Mouse (Mus musculus) spleen, postnatal 4 days (tissue): ENCODE data around the gene Ccdc60.

Source experiments
- DNase-seq, 2 experiments: peaks; one replicate each; pipeline ENCODE4 v3.0.0; 2022; ENCODE audit warnings: low spot score in 2 of 2

Gene Ccdc60

DNA sequence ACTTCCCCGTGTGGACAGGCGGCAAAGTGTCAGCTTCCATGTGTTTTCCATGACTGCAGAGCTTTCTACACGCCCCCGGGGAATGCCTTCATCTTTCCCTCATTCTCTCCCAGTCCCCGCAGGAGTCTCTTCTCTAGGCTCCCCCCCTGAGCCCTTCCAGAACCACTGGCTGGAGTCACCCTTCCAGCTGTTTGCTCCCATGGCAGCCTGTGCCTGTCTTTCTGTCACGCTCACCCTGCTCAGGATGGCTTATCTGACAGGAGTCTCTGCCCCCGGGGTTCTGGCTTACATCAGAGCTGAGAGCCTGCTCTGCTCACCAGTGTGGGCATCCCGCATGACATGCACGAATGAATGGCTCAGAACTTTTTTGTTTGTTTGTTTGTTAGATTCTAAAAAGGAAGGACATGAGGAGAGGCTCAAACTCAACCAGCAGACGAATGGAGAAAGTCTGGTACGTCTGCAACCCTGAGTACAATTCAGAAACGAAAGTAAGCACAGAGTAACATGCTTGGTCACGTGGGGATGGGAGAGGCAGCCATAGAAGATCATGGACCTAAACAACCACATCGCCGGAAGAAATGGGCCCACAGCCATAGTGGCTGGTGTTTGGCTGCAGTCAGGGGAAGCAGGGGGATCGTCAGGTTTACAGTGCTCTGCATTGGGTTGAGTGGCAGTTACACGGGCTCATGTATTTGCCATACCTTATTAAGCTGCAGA lies 17.1 kb downstream of the Ccdc60 start:
- no peak for DNase-seq

DNA sequence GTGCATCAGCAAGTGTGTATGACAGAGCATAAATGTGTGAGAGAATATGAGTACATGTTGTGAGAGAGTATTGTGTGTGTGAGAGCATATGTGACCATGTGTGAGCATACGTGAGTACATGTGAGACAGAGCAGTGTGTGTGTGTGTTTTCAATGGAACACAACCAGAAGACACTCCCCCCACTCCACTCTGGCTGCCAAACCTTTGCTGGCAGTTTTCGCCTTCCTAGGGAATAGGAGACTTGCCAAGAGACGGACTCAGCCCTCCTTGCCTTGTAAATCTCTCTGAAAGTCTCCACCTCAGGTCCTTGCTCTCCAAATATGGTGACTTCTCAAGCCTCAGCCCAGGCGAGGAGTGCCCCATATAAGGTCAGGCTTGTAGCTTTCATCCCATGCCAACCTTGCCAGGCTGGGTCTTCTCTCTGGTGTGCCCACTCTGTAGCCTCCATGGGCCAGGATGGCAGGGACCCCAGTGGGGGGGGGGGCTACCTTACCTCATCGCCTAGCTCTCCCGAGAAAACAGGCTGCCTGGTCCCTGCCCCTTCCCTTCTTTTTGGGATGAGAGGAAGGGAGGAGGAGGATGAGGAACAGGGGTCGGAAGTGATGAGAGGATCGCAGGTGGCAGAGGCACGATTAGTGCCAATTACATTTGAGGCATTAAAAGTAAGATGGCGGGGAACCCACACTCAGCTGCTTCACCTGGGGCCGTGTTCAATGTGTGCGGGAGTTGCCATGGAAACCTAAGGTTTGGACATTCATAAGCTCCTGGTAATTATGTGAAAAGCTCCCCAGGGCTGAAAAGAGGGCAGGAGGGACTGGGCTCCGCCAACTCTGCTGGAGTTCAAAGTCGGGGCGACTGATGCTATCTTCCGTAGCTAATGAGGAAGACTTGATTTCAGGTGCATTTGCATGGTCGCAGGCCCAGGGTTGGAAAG lies 19.3 kb downstream of the Ccdc60 start:
- no peak for DNase-seq

- no peak for DNase-seq
Measured at GRCm38 (mm10) chr5:116262689-116263088, 26.1 kb downstream of the Ccdc60 start.

DNA sequence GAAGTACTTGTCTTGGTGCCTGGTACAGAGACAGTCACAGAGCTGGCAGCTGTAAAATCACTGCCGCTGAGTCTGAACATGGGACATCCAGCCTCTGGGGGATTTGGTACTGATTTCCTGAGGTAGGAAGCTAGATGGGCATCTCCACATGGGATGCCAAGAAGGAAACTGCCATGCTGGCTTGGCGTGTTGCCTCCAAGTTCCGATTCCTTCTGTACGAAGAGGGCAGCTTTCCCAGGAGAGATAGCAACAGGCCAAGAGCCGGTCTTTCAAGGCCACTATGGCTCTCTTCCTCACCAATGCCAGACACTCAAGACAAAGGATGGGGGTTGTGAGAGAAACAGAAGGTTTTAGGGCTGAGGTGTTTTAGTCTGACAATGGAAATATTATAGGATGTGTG lies 26.8 kb downstream of the Ccdc60 start:
- DNase-seq = no peak

- DNase-seq = no peak
Measured at GRCm38 (mm10) chr5:116260356-116260755, 28.4 kb downstream of the Ccdc60 start.

- no peak for DNase-seq
Measured at GRCm38 (mm10) chr5:116258321-116258860, 30.4 kb downstream of the Ccdc60 start.

DNA sequence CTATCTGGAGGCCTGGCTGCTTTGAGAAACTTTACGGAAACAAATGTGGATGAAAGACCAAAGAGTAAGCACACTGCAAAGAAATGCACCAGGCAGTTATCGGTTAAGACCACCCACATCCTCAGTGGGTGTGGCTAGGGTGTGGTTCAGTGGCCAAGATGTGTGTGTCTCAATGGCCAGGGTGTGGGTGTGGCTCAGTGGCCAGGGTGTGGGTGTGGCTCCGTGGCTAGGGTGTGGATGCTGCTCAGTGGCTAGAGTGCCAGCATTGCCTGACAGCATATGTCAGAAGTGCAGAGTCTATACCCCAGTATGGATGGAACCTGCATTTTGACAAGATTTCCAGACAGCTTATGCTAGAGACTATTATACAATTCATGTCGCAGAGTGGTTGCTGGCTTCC lies 34.9 kb downstream of the Ccdc60 start:
- DNase-seq = no peak

DNA sequence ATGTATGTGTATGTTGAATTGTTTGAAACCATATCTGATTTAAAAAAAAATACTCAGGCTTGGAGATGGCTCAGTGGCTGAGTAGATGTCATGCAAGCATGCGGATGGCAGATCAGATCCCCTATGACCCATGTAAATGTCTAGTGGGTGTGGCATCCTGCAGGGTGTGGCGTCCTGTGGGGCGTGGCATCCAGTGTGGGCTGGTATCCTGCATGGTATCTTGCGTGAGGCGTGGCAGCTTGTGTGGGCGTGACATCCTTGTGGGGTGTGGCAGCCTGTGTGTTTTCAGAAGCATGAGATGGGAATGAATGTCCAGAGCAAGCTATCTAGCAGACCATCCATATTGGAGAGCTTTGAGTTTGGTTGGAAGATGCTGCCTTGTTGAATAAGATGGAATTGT lies 36.6 kb downstream of the Ccdc60 start:
- DNase-seq = no peak

DNA sequence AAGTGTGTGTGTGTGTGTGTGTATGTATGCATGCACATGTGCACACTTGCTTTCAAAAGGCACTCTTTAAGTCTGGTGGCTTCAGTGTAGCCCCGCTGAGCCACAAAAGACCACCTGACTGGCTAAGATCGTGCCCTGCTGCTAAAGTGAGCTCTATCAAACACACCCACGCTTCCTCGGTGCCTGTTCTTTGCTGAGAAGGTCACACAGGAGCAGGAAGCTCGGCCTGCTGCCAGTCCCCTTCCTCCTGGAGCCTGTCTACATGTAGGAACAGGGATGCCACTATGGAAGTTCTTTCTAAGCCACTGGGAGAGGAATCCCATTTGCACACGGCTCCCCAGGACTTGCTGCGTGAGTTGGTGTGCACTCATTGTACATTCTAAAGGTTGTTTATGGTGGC lies 42.1 kb downstream of the Ccdc60 start:
- no peak for DNase-seq

DNA sequence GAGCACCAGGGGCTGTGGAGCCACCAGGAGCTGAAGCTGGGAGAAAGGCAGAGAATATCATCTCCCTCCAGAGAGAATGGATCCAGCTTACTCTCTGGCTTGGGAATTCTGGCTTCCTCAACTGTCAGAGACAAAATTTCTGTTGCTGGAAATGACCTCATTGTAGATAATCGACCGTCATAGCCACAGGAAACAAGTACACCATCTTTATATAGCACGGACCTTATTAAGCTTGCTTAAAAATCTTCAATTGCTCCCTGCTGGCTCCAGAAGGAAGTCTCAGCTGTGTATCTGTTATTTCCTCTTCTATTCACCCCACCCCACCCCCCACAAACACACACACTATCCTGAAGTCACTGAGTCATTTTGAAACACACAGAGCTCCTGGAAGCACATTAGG lies 44.3 kb downstream of the Ccdc60 start:
- no peak for DNase-seq

- no peak for DNase-seq
Measured at GRCm38 (mm10) chr5:116243622-116244021, 45.2 kb downstream of the Ccdc60 start.

DNA sequence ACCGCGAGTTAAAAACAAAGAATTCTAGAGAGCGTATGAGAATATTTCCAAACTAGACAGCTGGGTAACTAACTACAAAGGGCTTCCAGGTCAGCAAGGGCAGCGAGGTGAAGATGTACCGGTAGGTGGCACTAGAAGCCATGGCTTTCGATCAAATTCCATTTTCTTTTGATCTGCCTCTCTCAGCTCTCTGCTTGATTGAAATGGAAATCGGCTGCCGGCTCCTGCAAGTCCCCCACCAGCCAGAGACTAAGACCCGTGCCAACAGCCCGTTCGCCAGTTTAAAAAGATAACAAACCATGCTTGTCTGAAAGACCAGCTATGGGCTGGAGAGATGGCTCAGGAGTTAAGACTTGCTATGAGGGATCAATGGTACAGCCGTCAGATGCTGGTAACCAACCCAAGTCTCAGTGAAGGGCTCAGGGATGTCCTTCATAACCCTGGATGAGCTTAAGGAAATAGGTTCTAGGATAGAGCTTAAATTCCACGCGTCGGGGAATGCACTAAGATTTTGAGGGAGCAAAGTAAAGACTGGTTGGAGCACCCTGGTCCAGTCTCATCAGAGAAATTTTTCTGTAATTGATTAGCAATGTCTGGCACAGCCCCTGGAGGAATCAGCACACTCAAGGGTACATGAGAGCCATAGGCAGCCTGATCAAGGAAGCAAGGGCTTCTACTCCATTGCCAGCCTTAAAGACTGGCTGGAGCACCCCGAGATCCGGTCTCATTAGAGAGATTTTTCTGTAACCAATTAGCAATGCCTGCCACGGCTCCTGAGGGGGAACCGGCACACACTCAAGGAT lies 56.7 kb downstream of the Ccdc60 start:
- no peak for DNase-seq

DNA sequence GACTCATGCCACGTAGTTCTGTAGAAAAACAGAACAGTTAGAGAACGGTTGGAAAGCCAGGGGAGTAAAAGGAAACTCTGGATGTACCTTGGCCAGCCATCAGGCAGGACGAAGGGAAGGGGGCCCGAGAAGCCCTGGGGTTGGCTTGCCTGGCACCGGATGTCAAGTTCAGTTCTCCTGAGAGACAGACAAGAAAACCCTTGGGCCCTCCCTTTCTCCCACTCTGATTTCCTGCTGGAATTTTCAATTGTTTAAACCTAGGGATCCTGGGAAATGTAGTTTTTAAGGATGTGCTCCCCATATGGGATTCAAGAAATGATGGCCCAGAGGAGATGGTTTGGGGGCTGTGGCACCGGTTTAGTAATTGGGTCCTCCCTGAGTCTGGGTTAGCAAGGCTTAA lies 60.4 kb downstream of the Ccdc60 start:
- DNase-seq = no peak

DNA sequence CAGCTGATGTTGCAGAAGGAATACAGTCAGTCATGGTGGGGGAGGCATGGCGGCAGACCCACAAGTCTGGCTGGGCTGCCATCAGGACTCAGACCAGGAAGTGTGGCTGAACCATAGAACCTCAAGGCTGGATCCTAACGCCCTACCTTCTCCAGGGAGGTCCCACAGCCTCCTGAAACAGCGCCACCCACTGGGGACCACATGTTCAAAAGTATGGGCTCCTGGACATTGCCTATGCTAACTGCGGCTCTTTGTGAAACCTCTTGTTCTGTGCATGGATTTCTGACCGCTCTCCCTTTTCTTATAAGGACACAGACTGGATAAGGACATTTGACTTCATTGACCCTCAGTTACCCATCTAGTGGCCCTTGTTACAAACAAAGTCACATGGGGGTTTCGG lies 64.8 kb downstream of the Ccdc60 start:
- no peak for DNase-seq

DNA sequence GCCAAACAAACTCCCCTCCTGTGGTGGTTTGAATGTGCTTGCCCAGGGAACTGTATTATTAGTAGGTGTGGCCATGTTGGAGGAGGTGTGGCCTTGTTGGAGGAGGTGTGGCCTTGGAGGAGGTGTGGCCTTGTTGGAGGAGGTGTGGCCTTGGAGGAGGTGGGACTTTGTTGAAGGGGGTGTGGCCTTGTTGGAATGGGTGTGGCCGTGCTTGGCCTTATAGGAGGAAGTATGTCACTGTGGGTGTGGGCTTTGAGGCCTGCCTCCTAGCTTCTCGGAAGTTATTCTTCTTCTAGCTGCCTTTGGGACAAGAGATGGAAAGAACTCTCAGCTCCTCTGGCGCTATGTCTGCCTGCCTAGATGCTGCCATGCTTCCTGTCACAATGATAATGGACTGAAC lies 66.9 kb downstream of the Ccdc60 start:
- DNase-seq = no peak

GRCm38 (mm10) chr5:116219288-116219687 lies 69.5 kb downstream of the Ccdc60 start:
- no peak for DNase-seq

- DNase-seq = no peak
Measured at GRCm38 (mm10) chr5:116212706-116213105, 76.1 kb downstream of the Ccdc60 start.

- no peak for DNase-seq
Measured at GRCm38 (mm10) chr5:116209378-116210091, 79.2 kb downstream of the Ccdc60 start.

- DNase-seq = no peak
Measured at GRCm38 (mm10) chr5:116208741-116209368, 79.9 kb downstream of the Ccdc60 start.

- DNase-seq = no peak
Measured at GRCm38 (mm10) chr5:116202692-116203091, 86.1 kb downstream of the Ccdc60 start.

DNA sequence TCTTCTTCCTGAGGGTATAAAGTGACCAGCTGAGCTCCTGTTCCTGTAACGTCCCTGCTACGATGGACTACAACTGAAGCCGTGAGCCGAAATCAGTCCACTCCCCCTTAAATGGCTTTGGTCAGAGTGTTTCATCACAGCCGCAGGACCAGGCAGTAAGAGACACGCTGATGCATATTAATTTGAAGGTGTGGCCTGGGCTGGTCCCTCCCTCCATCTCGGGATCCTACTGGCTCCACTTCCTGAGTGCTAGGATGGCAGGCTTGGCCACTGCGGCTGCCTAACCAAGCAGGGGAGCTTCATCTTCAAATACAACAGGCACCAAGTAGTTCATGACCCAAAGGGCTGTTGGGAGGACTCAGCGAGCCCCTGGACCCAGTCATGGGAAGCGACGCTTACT lies 94.3 kb downstream of the Ccdc60 start:
- DNase-seq = no peak
